Mouse (Mus musculus): ENCODE data around the gene Olfr294. TPM values are rescaled to one million over a fixed set of nuclear protein-coding genes. Genes with fewer than 3 reads are reported as not detected.

Gene Olfr294
- not detected in 4 replicates for total RNA-seq (2023; ENCODE audit: inconsistent age)

GRCm38 (mm10) chr7:86616543-86616942 is at the start of gene Olfr294:
Gene Olfr294, minus strand, starts transcription at chr7:86616643.

GRCm38 (mm10) chr7:86648761-86649160 is 32.3 kb upstream of the Olfr294 start, which contains the start of gene Olfr293:
Gene Olfr293, plus strand, starts transcription at chr7:86649061.

GRCm38 (mm10) chr7:86583562-86583961 is 32.9 kb downstream of the Olfr294 start, which contains the start of gene Olfr295:
Gene Olfr295, plus strand, starts transcription at chr7:86583862.

Other genes with a start within 250 kb of the Olfr294 start
- gene Olfr305, start 249.7 kb downstream of the Olfr294 start, total RNA-seq (2023; ENCODE audit: inconsistent age), result not detected in 4 replicates
- gene Olfr304, start 230.0 kb downstream of the Olfr294 start, total RNA-seq (2023; ENCODE audit: inconsistent age), result not detected in 4 replicates
- gene Olfr303, start 218.9 kb downstream of the Olfr294 start, total RNA-seq (2023; ENCODE audit: inconsistent age), result not detected in 4 replicates
- gene Olfr301, start 212.8 kb downstream of the Olfr294 start, total RNA-seq (2023; ENCODE audit: inconsistent age), result not detected in 4 replicates
- gene Olfr299, start 156.7 kb downstream of the Olfr294 start, total RNA-seq (2023; ENCODE audit: inconsistent age), result not detected in 4 replicates
- gene Olfr298, start 124.2 kb downstream of the Olfr294 start, total RNA-seq (2023; ENCODE audit: inconsistent age), result not detected in 4 replicates
- gene Olfr297, start 96.7 kb downstream of the Olfr294 start, total RNA-seq (2023; ENCODE audit: inconsistent age), result not detected in 4 replicates
- not detected in 4 replicates for gene Olfr295, start 32.8 kb downstream of the Olfr294 start, total RNA-seq (2023; ENCODE audit: inconsistent age)
- not detected in 4 replicates for gene Olfr293, start 32.4 kb upstream of the Olfr294 start, total RNA-seq (2023; ENCODE audit: inconsistent age)
- gene Olfr292, start 71.7 kb upstream of the Olfr294 start, total RNA-seq (2023; ENCODE audit: inconsistent age), result not detected in 4 replicates
- gene Folh1, start 159.3 kb upstream of the Olfr294 start, total RNA-seq (2023; ENCODE audit: inconsistent age), result not detected in 4 replicates
- gene Vmn2r77, start 178.4 kb upstream of the Olfr294 start, total RNA-seq (2023; ENCODE audit: inconsistent age), result not detected in 4 replicates